29 mouse cellular contexts compared by ENCODE assay signal in the genomic region with DNA sequence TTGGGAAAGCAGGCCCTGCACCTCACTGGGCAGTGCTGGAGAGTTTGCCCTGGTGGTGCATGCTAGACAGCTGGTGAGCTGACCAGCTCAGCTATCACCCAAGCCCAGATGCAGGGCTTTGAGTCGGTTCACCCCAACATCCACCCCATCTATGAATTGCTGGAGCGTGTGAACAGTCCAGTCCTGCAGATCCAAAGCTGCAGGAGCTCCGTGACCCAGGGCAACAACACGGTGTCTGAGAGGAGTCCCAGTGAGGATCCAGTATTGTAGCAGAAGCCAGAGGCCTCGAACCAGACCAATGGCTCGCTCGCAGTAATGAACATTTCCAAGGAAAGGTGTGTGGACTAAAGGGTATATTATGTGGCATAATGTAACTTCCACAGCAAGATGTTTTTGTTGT.
"Had no signal": no experiment of that assay in that cellular context is flagged by ENCODE, and none has a peak within 500 bp of the region (broad histone marks: within the 10 kb centered on the region; RNA-seq: fewer than 3 reads in every experiment).

No protein-coding gene starts in this region.

- H3K4me1 ChIP-seq: limb, embryonic 10.5 days; limb, embryonic 12.5 days; limb, embryonic 13.5 days; limb, embryonic 15.5 days; liver, embryonic 13.5 days; lung, embryonic 15.5 days; midbrain, embryonic 10.5 days; midbrain, embryonic 12.5 days; midbrain, embryonic 13.5 days; midbrain, embryonic 15.5 days; neural tube, embryonic 12.5 days had no signal

- H3K4me3 ChIP-seq: limb, embryonic 10.5 days; limb, embryonic 12.5 days; limb, embryonic 13.5 days; limb, embryonic 15.5 days; liver, embryonic 13.5 days; liver, embryonic 15.5 days; lung, embryonic 15.5 days; megakaryocyte, embryonic 14.5 days; midbrain, embryonic 10.5 days; midbrain, embryonic 12.5 days; midbrain, embryonic 13.5 days; midbrain, embryonic 15.5 days; myocyte; neural tube, embryonic 12.5 days had no signal

- H3K9me3 ChIP-seq: limb, embryonic 10.5 days; limb, embryonic 12.5 days; limb, embryonic 13.5 days; limb, embryonic 15.5 days; liver, embryonic 13.5 days; liver, embryonic 15.5 days; lung, embryonic 15.5 days; midbrain, embryonic 10.5 days; midbrain, embryonic 12.5 days; midbrain, embryonic 13.5 days; midbrain, embryonic 15.5 days; neural tube, embryonic 12.5 days had no signal

- H3K27ac ChIP-seq: limb, embryonic 10.5 days; limb, embryonic 12.5 days; limb, embryonic 13.5 days; limb, embryonic 15.5 days; liver, embryonic 13.5 days; liver, embryonic 14.5 days; liver, embryonic 15.5 days; lung, embryonic 15.5 days; macrophage; midbrain, embryonic 10.5 days; midbrain, embryonic 12.5 days; midbrain, embryonic 13.5 days; midbrain, embryonic 15.5 days; neural tube, embryonic 12.5 days had no signal

- H3K27me3 ChIP-seq: limb, embryonic 12.5 days; limb, embryonic 13.5 days; limb, embryonic 15.5 days; liver, embryonic 13.5 days; liver, embryonic 15.5 days; lung, embryonic 15.5 days; midbrain, embryonic 15.5 days; neural tube, embryonic 12.5 days had no signal

- DNase-seq: left cerebral cortex, postnatal 4 days; liver; liver, embryonic 13.5 days; lung, adult 2 months; lung, embryonic 14.5 days; lung, postnatal 10 days; lung, postnatal 14 days; lung, postnatal 4 days; midbrain, embryonic 14.5 days had no signal

- H3K36me3 ChIP-seq: limb, embryonic 10.5 days; limb, embryonic 12.5 days; limb, embryonic 13.5 days; limb, embryonic 15.5 days; liver, embryonic 13.5 days; liver, embryonic 15.5 days; lung, embryonic 15.5 days; midbrain, embryonic 10.5 days; midbrain, embryonic 12.5 days; midbrain, embryonic 13.5 days; midbrain, embryonic 15.5 days; neural tube, embryonic 12.5 days had no signal

- H3K9ac ChIP-seq: limb, embryonic 12.5 days; limb, embryonic 13.5 days; limb, embryonic 15.5 days; liver, embryonic 13.5 days; liver, embryonic 14.5 days; liver, embryonic 15.5 days; liver, postnatal 0 days; lung, embryonic 14.5 days; lung, embryonic 15.5 days; midbrain, embryonic 12.5 days; midbrain, embryonic 13.5 days; midbrain, embryonic 15.5 days; neural tube, embryonic 12.5 days had no signal

- ATAC-seq: lung, postnatal 0 days; midbrain, embryonic 13.5 days; midbrain, embryonic 15.5 days; midbrain, embryonic 16.5 days had no signal

- H3K4me2 ChIP-seq: limb, embryonic 12.5 days; limb, embryonic 13.5 days; limb, embryonic 15.5 days; liver, embryonic 11.5 days; liver, embryonic 13.5 days; liver, embryonic 15.5 days; lung, embryonic 14.5 days; lung, embryonic 15.5 days; midbrain, embryonic 11.5 days; midbrain, embryonic 12.5 days; midbrain, embryonic 13.5 days; midbrain, embryonic 15.5 days; neural tube, embryonic 12.5 days had no signal
